Mouse (Mus musculus) kidney, adult 2 months (tissue): Measurements from ENCODE around the gene Poldip2. TPM values are rescaled to one million over a fixed set of nuclear protein-coding genes. Genes with fewer than 3 reads are reported as not detected.
"Not testable (repeated sequence)": the region's sequence is repeated elsewhere in the genome, so short reads cannot be mapped to it uniquely, and the experiment has no call there.

Experiments
- DNase-seq: peaks from one replicate; pipeline ENCODE4 v3.0.0; 2021
- H3K27ac ChIP-seq: fragments of 200-500 bp; 2 replicates; pipeline ENCODE4 v1.5.1; 2012; ENCODE audit warnings: low read depth, low read length, control low read depth, inconsistent platforms; ENCODE audit not compliant: insufficient read depth
- H3K27me3 ChIP-seq: fragments of 200-500 bp; replicated peaks from 2 replicates; pipeline ENCODE4 v1.6.1; 2012; ENCODE audit warnings: mild to moderate bottlenecking, moderate library complexity, low read length, inconsistent platforms; ENCODE audit not compliant: control insufficient read depth, insufficient read depth
- H3K36me3 ChIP-seq: fragments of 200-500 bp; 2 replicates; pipeline ENCODE4 v1.6.1; 2012; ENCODE audit warnings: mild to moderate bottlenecking, moderate library complexity, low read length, inconsistent platforms; ENCODE audit not compliant: control insufficient read depth, insufficient read depth
- H3K4me1 ChIP-seq: fragments of 200-500 bp; 2 replicates; pipeline ENCODE4 v1.6.1; 2011; ENCODE audit warnings: low read length; ENCODE audit not compliant: control insufficient read depth, insufficient read depth
- H3K4me3 ChIP-seq: fragments of 200-500 bp; 2 replicates; pipeline ENCODE4 v1.5.1; 2011; ENCODE audit warnings: mild to moderate bottlenecking, low read depth, low read length, control low read depth; ENCODE audit not compliant: insufficient read depth
- CTCF ChIP-seq: fragments of 200-500 bp; conservative IDR thresholded peaks from 2 replicates; pipeline ENCODE4 v1.5.1; 2011; ENCODE audit warnings: low read depth, mild to moderate bottlenecking, control low read depth, low read length, moderate library complexity, mixed read lengths; ENCODE audit not compliant: insufficient read depth, insufficient read length
- POLR2A ChIP-seq: fragments of 200-500 bp; IDR thresholded peaks from one replicate; pipeline ENCODE4 v1.6.1; 2011; ENCODE audit warnings: low read depth, low read length, control low read depth
- WGBS: fragments of 180-500 bp; shearing (Covaris S2); methylation state at CpG from one replicate; pipeline ENCODE4 v1.1.7; 2018; 5-methylcytosine and 5-hydroxymethylcytosine counted together
- polyA plus RNA-seq: library from polyadenylated mRNA; depleted of rRNA; stranded (reverse); fragments of >200 nt; gene quantifications from 2 replicates; pipeline ENCODE4 v1.2.3, GENCODE M21; 2012

The Poldip2 gene
- polyA plus RNA-seq, 1 experiment = 118 TPM

- no peak for DNase-seq
- peaks cover 6% of the 10 kb centered on the region for H3K36me3 ChIP-seq
- H3K27ac ChIP-seq = no peak overlapping the region
- 52% methylated on average over 3 of the region's 3 CpGs for WGBS
- no peaks in the 10 kb centered on the region for H3K27me3 ChIP-seq
- H3K4me1 ChIP-seq = peaks cover 9% of the 10 kb centered on the region; the same call in 1 of the 2 replicates
- TF ChIP-seq POLR2A (no peak), CTCF (no peak)
- no peak overlapping the region for H3K4me3 ChIP-seq
Measured at GRCm38 (mm10) chr11:78521880-78522279, 9.9 kb downstream of the Poldip2 start.

GRCm38 (mm10) chr11:78522481-78522997 is 10.5 kb downstream of the Poldip2 start:
- no peak overlapping the region for H3K4me3 ChIP-seq
- peak; percentile 66 for DNase-seq

GRCm38 (mm10) chr11:78523241-78523955 is 11.4 kb downstream of the Poldip2 start:
- 74% methylated on average over 9 of the region's 9 CpGs for WGBS

More at GRCm38 (mm10) chr11:78522481-78522997, 10.5 kb downstream of the Poldip2 start:
- TF ChIP-seq CTCF = no peak
- no peak for TF ChIP-seq POLR2A
- Histone ChIP-seq H3K27ac (peak overlapping the region; percentile 32), H3K4me1 (peaks cover 9% of the 10 kb centered on the region; the same call in 1 of the 2 replicates), H3K36me3 (peaks cover 6% of the 10 kb centered on the region), H3K27me3 (no peaks in the 10 kb centered on the region)
- 55% methylated on average over 1 of the region's 1 CpGs for WGBS

GRCm38 (mm10) chr11:78524838-78525237 is 12.8 kb downstream of the Poldip2 start:
- DNase-seq = no peak
- no peaks in the 10 kb centered on the region for H3K27me3 ChIP-seq
- peaks cover 6% of the 10 kb centered on the region for H3K36me3 ChIP-seq
- no peak for TF ChIP-seq POLR2A
- TF ChIP-seq CTCF = no peak
- WGBS = 77% methylated on average over 2 of the region's 2 CpGs
- H3K4me3 ChIP-seq = no peak overlapping the region
- H3K4me1 ChIP-seq = peaks cover 9% of the 10 kb centered on the region; the same call in 1 of the 2 replicates
- H3K27ac ChIP-seq = no peak overlapping the region

More at GRCm38 (mm10) chr11:78523241-78523955, 11.4 kb downstream of the Poldip2 start:
- no peaks in the 10 kb centered on the region for H3K27me3 ChIP-seq
- H3K27ac ChIP-seq = peak overlapping the region; percentile 32
- no peak overlapping the region for H3K4me3 ChIP-seq
- TF ChIP-seq CTCF (no peak), POLR2A (no peak)
- peaks cover 9% of the 10 kb centered on the region; the same call in 1 of the 2 replicates for H3K4me1 ChIP-seq
- DNase-seq = no peak
- peaks cover 6% of the 10 kb centered on the region for H3K36me3 ChIP-seq

GRCm38 (mm10) chr11:78528714-78529113 is 16.7 kb downstream of the Poldip2 start:
- WGBS = 42% methylated on average over 9 of the region's 9 CpGs
- Histone ChIP-seq H3K36me3 (no peaks in the 10 kb centered on the region; the same call in 1 of the 2 replicates), H3K27me3 (no peaks in the 10 kb centered on the region), H3K4me3 (no peak overlapping the region), H3K4me1 (no peaks in the 10 kb centered on the region), H3K27ac (no peak overlapping the region)
- TF ChIP-seq CTCF = no peak
- no peak for TF ChIP-seq POLR2A
- DNase-seq = no peak

GRCm38 (mm10) chr11:78530001-78530400 is 18.0 kb downstream of the Poldip2 start:
- H3K4me3 ChIP-seq = no peak overlapping the region
- 78% methylated on average over 12 of the region's 12 CpGs for WGBS

GRCm38 (mm10) chr11:78531046-78531445 is 19.1 kb downstream of the Poldip2 start:
- peak; percentile 87 for DNase-seq
- Histone ChIP-seq H3K4me3 (no peak overlapping the region), H3K27ac (peak overlapping the region; percentile 29), H3K4me1 (0 out of 2 replicates have a peak, but pooled peaks cover 4% of the 10 kb centered on the region), H3K27me3 (no peaks in the 10 kb centered on the region), H3K36me3 (no peaks in the 10 kb centered on the region)
- no peak for TF ChIP-seq POLR2A
- no peak for TF ChIP-seq CTCF
- 48% methylated on average over 6 of the region's 6 CpGs for WGBS

More at GRCm38 (mm10) chr11:78530001-78530400, 18.0 kb downstream of the Poldip2 start:
- Histone ChIP-seq H3K36me3 (no peaks in the 10 kb centered on the region), H3K27ac (no peak overlapping the region), H3K4me1 (0 out of 2 replicates have a peak, but pooled peaks cover under 1% of the 10 kb centered on the region), H3K27me3 (no peaks in the 10 kb centered on the region)
- no peak for DNase-seq
- no peak for TF ChIP-seq POLR2A
- no peak for TF ChIP-seq CTCF

GRCm38 (mm10) chr11:78531515-78531914 is 19.5 kb downstream of the Poldip2 start:
- H3K4me3 ChIP-seq, H3K4me1 ChIP-seq, H3K27me3 ChIP-seq, H3K36me3 ChIP-seq, DNase-seq: not testable (repeated sequence)
- H3K27ac ChIP-seq = peak overlapping the region; percentile 29; the same call in 1 of the 2 replicates
- WGBS = 70% methylated on average over 10 of the region's 10 CpGs
